Mouse (Mus musculus): ENCODE data around the gene Axin2.
"Not testable (repeated sequence)": the region's sequence is repeated elsewhere in the genome, so short reads cannot be mapped to it uniquely, and the experiment has no call there.

Gene Axin2

GRCm38 (mm10) chr11:108920158-108920635 lies at the start of gene Axin2:
Gene Axin2 (plus strand): TSS chr11:108920349.
- DNase-seq: peak; percentile 95

GRCm38 (mm10) chr11:108871284-108871683 lies 48.9 kb upstream of the Axin2 start:
- not testable (repeated sequence) for DNase-seq

GRCm38 (mm10) chr11:108871748-108872147 lies 48.4 kb upstream of the Axin2 start:
- no peak for DNase-seq

- no peak for DNase-seq
Measured at GRCm38 (mm10) chr11:108876633-108877205, 43.4 kb upstream of the Axin2 start.

- DNase-seq: no peak
Measured at GRCm38 (mm10) chr11:108877520-108877919, 42.6 kb upstream of the Axin2 start.

DNA sequence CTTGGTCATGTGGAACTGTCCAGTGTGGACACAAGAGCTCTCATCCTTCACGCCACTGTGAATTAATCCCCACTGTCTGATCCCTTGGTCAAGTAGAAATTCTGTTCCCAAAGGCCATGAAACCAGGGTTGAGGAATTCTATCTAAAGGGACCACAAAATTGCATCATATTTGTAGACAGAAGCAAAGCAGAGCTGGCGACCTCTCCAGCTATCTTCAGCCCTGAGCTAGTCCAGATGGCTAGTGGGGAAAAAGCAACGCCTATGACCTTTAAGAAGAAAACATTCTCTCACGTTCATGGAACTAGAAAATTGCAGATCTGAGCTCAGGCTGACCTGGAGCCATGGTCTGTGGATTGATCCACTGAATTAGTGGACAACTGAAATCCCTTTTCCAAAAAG lies 39.6 kb upstream of the Axin2 start:
- no peak for DNase-seq

GRCm38 (mm10) chr11:108881662-108882061 lies 38.5 kb upstream of the Axin2 start:
- no peak for DNase-seq

- no peak for DNase-seq
Measured at GRCm38 (mm10) chr11:108885276-108885896, 34.8 kb upstream of the Axin2 start.

DNA sequence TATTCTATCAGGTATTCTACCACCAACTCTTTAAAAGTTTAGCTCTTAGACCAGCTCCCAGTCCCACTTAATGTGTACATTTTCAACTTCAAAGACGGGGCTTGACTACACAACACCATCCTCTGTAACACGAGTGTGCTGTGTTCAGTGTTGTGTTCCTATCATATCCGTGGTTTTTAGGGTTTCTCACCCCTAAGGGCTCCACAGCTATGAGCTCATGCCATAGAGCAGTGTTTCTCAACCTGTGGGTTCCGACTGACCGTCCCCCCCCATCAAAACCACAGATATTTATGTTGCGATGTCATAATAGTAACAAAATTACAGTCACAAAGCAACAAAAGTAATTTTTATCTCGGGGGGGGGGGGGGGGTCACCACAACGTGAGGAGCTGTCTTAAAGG lies 34.1 kb upstream of the Axin2 start:
- DNase-seq: no peak

DNA sequence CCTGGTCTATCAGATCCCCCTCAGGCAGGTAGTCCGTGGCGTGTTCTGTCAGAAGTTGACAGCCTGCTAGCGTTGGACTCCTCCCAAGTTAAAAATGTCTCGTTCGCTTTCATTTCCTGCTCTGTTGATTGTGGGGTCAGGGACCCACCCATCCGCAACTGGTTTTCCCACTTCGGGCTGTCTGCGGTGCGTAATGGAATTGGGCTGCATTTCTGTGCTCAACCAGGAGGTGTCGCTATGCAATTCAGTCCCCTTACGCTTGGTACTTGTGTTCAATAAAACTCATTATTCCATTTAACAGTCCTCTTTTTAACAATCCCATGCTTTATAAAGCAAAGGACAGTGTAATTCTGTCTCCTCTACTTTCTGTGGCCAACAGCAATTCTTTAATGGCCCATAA lies 31.0 kb upstream of the Axin2 start:
- DNase-seq: no peak

DNA sequence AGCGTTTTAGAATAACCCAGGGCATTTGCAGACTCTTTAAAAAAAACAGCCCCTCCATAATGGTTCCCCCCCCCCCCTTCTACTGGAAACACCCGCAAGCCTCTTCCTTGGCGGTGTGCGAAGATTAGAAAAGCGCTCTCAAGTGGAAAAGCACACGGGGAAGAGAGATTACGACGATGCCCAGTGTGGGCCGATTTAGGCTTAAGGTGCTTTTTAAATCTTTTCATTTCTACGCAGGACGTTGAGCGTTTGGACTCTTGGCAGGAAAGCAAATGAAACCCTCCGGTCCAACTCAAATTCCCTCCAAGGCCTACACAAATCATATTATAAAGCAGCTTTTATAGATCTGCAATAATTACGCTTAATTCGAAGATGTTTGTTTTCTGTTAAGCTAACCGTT lies 29.6 kb upstream of the Axin2 start:
- no peak for DNase-seq

GRCm38 (mm10) chr11:108891111-108891870 lies 28.9 kb upstream of the Axin2 start:
- DNase-seq: no peak

GRCm38 (mm10) chr11:108891871-108892380 lies 28.2 kb upstream of the Axin2 start:
- no peak for DNase-seq

GRCm38 (mm10) chr11:108892406-108892805 lies 27.7 kb upstream of the Axin2 start:
- DNase-seq: no peak

DNA sequence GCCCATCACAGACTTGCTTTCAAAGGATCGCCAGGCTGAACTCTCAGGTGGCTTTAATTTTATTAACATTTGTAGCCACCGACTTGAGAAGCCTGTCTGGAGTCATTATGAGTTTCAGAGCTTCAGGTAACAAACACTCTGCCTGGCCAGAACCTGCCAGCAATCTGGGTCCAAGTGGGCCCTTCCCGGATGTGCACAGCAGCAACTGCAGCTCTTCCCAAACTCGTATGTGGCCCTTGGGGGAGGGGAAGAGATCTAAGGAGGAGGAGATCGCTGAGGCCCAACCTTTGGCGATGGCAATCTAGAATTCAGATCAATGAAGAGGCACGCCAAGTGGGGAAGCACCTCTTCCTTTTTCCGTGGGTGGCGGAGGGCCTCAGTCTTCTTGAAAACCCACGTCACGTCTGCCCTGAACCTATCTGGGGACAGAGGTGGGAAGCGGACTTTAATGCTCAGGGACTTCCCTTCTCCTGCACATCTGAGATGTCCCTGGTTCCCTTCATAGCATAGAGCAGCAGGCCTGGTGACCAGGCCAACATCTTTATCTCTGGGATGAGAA lies 26.8 kb upstream of the Axin2 start:
- DNase-seq: no peak

- DNase-seq: no peak
Measured at GRCm38 (mm10) chr11:108893855-108894510, 26.2 kb upstream of the Axin2 start.

GRCm38 (mm10) chr11:108897034-108897433 lies 23.1 kb upstream of the Axin2 start:
- DNase-seq: no peak

- DNase-seq: no peak
Measured at GRCm38 (mm10) chr11:108898063-108898462, 22.1 kb upstream of the Axin2 start.

DNA sequence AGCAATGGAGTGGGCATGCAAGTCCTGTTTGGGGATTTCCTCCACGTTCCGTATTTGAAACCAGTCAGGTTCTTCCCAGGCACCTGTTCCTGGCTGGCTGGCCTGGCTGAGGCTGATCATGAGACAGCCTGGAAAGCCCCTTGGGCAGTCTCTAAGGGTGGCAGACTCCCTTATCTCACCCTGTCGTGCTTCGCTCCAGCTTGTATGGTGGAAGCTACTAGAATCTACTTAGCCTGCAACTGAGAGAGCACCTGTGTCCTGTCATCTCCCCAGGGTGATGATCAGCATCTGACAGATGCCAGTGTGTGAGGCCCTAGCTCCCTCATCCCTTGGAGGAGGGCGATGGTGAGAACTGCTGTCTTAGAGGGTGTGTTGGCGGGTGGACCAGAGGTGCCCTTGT lies 21.7 kb upstream of the Axin2 start:
- DNase-seq: no peak

DNA sequence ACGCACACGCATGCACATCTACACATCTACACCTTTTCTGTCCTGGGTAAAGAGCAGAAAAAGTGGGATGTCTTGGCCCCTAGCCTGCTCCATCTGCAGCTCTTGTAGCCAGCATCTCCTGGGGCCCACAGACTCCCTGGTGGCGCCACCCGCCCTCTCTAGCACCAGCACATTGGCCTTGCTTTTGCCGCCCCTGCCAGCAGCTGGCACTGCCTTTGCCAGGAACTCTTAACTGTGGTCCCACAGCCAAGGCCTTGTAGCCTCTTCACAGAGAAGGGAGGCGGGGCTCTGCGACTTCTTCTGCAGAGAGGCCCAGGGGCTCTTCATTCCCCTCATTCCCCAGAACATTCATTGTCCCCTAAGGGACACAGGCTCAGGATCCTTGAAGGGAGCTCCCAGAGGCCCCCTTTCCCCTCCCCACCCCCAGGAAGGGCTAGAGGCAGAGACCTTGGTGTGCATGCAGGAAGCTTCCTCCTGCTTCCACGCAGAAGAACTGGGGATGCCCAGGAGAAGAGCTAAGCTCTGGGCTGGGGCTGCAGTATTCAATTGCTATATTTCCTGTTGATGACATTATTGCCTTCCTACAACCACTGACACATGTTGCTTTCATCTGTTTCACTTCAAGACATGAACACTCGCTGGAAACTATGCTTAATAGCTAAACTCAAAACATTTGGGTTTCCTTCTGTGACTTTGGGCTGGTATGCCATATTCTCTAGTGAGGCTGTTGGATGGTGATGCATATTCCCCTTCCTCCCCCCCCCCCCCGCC lies 19.2 kb upstream of the Axin2 start:
- no peak for DNase-seq

- DNase-seq: no peak
Measured at GRCm38 (mm10) chr11:108901670-108902069, 18.5 kb upstream of the Axin2 start.

- DNase-seq: no peak
Measured at GRCm38 (mm10) chr11:108902303-108902702, 17.8 kb upstream of the Axin2 start.

Data from thymus, postnatal 14 days (tissue).